Mouse (Mus musculus) midbrain, embryonic 11.5 days (tissue): ENCODE results near the gene Elavl4. TPM values are rescaled to one million over a fixed set of nuclear protein-coding genes. Genes with fewer than 3 reads are reported as not detected.
A peak's percentile ranks its signal among the peaks of the same experiment; 100 is the strongest.

Experiments
- ATAC-seq: fragments of 200-750 bp; cut with Nextera tagmentation; 2 replicates; pipeline ENCODE4 v1.8.0; 2017; ENCODE audit warnings: moderate TSS enrichment, moderate library complexity; ENCODE audit not compliant: low FRiP score
- DNase-seq: peaks from one replicate; pipeline ENCODE4 v3.0.0; 2015; ENCODE audit warnings: low spot score; ENCODE audit errors: missing footprints
- H3K27ac ChIP-seq: fragments of 300-500 bp; sonication (generic); 2 replicates; pipeline ENCODE4 v1.5.1; 2014; ENCODE audit warnings: low read depth, low read length
- H3K27me3 ChIP-seq: fragments of 300-500 bp; sonication (generic); 2 replicates; pipeline ENCODE4 v1.6.1; 2014; ENCODE audit warnings: mild to moderate bottlenecking, low read length, moderate library complexity, mixed read lengths; ENCODE audit not compliant: control insufficient read depth, insufficient read depth
- H3K36me3 ChIP-seq: fragments of 300-500 bp; sonication (generic); 2 replicates; pipeline ENCODE4 v1.6.1; 2014; ENCODE audit warnings: mild to moderate bottlenecking, low read length, moderate library complexity, mixed read lengths; ENCODE audit not compliant: control insufficient read depth, insufficient read depth
- H3K4me1 ChIP-seq: fragments of 300-500 bp; sonication (generic); 2 replicates; pipeline ENCODE4 v1.6.1; 2014; ENCODE audit warnings: low read length; ENCODE audit not compliant: control insufficient read depth, insufficient read depth
- H3K4me2 ChIP-seq: fragments of 300-500 bp; sonication (generic); 2 replicates; pipeline ENCODE4 v1.6.1; 2014; ENCODE audit warnings: mild to moderate bottlenecking, moderate library complexity
- H3K4me3 ChIP-seq: fragments of 300-500 bp; sonication (generic); 2 replicates; pipeline ENCODE4 v1.5.1; 2014; ENCODE audit warnings: low read depth, low read length
- H3K9ac ChIP-seq: fragments of 300-500 bp; sonication (generic); 2 replicates; pipeline ENCODE4 v1.6.1; 2014; ENCODE audit warnings: low read length
- H3K9me3 ChIP-seq: fragments of 300-500 bp; sonication (generic); 2 replicates; pipeline ENCODE4 v1.6.1; 2016; ENCODE audit warnings: low read length; ENCODE audit not compliant: control insufficient read depth
- WGBS: fragments of 180-500 bp; shearing (Covaris S2); extraction: QIAGEN DNeasy Blood & Tissue Kit; methylation state at CpG from one replicate; pipeline ENCODE4 v1.1.7; 2014; 5-methylcytosine and 5-hydroxymethylcytosine counted together
- polyA plus RNA-seq: library from polyadenylated mRNA; unstranded; fragments of >200 nt; fragmentation: Nextera tagmentation; extraction: Ambion mirVana; gene quantifications from 2 replicates; pipeline ENCODE4 v1.2.1, GENCODE M21; 2014

Gene Elavl4
- polyA plus RNA-seq, 1 experiment from 2014 or later = 240 TPM

DNA sequence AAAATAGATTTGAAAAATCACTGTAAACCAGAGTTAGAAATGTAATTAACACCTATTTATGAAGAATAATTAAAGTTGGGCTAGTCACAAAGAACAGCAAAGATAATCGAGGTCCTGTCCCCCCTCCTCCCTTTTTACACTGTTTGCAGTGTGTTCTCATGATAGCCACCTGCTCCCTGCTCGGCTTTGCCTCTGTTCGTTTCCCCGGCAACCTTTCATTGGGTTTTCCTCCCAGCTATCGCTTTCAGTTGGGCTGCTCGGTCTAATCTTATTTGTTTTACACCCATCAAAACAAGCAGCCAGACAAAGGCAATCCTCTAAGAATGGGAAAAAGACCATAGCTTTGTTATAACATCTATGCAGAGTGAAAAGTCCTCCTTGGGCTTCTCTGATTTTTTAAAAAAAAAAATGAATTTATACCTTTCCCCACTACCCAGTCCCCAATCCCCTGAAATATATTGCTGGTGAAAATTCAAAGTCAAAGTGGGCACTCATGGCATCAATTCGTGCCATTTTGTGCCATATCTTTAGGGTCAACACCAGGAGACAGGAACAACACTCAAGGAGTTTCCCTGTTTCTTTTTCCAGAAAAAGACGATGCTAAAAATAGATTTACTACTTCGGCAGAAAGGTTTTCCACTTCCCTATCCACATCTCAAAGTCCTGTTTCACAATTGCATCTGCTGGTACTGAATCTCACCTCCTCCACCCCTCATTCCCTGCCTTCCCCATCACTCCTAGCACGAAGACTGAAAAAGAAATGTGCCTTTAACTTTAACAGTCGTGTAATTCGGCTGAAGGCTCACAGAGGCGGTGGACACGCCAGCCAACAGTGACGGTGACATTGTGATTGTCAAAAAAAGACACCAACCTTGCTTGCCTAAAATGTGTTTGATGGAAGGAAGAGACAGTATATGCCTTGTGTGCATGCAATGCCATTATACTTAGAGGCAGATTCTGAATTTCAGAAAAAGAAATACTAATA is 66.1 kb downstream of the Elavl4 start:
- peaks cover 26% of the 10 kb centered on the region for H3K4me1 ChIP-seq
- peak; percentile 91 for DNase-seq
- H3K36me3 ChIP-seq = no peaks in the 10 kb centered on the region
- peak overlapping the region; percentile 89 for H3K27ac ChIP-seq
- peak overlapping the region; percentile 48 for H3K4me2 ChIP-seq
- H3K9me3 ChIP-seq = no peaks in the 10 kb centered on the region
- WGBS = 10% methylated on average over 15 of the region's 15 CpGs
- peaks cover 11% of the 10 kb centered on the region for H3K27me3 ChIP-seq
- ATAC-seq = peak; percentile 90
- peak overlapping the region; percentile 43 for H3K4me3 ChIP-seq
- H3K9ac ChIP-seq = peak overlapping the region; percentile 73

DNA sequence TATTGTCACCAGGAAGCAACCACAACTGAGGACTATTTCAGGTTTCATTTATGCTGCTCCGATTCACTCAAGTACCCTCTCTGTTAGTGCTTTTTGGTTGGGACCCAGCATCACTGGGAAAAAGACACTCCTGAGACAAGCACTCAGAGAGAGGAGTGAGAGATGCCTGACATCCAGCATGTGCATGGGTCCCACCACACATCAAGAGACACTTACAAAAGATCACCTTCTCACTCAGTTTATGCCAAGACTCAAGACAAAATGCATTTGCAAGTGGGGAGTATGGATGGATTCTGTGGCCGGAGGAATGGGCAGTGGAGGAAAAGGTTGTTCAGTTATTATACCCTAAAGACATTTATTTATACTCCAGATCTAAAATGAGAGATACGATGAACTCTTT is 67.3 kb downstream of the Elavl4 start:
- Histone ChIP-seq H3K9me3 (no peaks in the 10 kb centered on the region), H3K27ac (peak overlapping the region; percentile 89), H3K27me3 (peaks cover 13% of the 10 kb centered on the region), H3K4me3 (peak overlapping the region; percentile 43), H3K4me2 (peak overlapping the region; percentile 48), H3K9ac (peak overlapping the region; percentile 64), H3K4me1 (peaks cover 20% of the 10 kb centered on the region), H3K36me3 (no peaks in the 10 kb centered on the region)
- WGBS = 57% methylated on average over 3 of the region's 3 CpGs
- peak; percentile 88 for DNase-seq
- ATAC-seq = no peak

DNA sequence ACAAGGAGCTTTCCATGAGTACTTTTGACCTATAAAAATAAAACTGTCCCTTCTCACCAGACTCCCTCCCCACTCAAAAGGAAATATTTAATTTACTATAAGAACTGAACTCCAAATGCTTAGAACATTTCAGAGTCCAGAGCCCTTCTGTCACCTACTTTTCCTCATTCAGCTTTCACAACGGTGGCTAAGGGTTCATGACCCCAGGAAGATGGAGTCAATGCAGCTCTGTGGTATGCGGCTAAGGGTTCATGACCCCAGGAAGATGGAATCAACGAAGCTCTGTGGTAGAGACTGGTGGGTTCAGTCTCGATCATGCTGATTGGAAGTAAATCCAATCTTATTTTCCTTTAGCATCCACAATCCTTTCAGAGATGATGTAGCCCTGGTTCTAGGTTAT is 81.7 kb downstream of the Elavl4 start:
- WGBS = 34% methylated on average over 4 of the region's 4 CpGs
- ATAC-seq = no peak
- H3K27ac ChIP-seq = no peak overlapping the region

DNA sequence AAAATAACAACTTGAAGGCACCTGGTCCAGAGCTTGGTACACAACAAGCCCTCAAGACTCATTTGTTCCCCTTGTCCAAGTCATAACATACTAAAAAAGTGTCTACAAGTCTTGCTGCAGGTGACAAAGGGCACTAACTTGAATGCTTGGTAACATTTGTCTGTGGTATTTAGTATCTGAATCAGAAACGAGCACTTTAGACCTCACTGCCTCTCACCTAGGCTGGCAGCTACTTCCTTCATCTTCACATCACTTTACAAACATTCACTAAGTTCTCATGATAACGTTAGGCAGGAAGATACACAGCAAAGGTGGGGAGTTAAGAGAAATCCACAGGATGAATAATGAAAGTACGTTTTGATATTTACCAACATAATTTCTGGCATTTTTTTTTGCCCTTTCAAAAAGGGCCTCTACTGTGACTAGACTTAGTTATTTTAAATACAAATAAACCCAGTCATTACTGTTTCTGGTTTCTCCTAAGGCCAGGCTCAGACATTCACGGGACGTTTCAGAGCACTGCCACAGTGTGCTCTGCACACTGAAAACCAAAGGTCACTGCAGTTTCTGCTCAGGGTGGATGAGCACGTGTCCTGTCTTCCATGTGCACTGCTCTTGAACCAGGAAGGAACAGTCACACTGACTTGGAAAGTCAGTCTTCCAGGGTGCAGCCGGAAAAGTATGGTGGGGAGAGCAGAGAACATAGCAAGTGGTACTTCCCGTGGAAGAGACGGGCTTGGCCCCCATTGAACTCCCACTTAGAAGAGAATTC is 84.7 kb downstream of the Elavl4 start:
- ATAC-seq = no peak
- WGBS = 80% methylated on average over 9 of the region's 9 CpGs

More for the DNA sequence above, 81.7 kb downstream of the Elavl4 start:
- DNase-seq = peak; percentile 49
- Histone ChIP-seq H3K27me3 (no peaks in the 10 kb centered on the region), H3K9ac (no peak overlapping the region), H3K4me3 (no peak overlapping the region), H3K4me2 (no peak overlapping the region), H3K4me1 (no peaks in the 10 kb centered on the region), H3K9me3 (no peaks in the 10 kb centered on the region), H3K36me3 (no peaks in the 10 kb centered on the region)

DNA sequence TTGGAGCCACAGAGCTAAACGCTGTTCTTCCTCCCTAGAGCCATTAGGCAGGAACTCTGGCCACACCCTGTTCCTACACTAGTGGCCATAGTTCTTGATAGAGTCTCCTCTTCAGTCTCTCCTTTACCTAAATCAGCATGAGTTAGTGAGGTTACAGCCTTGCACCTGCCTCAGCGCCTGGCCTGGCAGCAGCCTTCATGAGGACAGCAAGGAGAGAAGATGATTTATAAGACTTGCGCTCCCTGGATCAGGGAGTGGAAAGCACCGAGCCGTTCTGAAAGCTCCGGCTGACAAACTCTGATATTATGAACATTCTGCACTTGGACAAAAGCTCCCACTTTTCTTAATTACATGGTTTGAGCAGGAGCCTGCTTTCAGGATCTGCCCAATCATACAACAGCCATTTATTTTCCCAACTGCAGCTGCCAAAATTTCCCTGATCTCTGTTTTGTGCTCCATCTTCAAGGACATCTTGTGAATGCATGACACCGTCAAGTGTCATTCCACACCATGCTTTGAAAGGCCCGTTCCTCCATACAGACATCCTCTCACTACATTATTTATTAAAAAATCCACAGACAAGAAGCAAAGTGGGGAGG is 87.3 kb downstream of the Elavl4 start:
- H3K27me3 ChIP-seq = no peaks in the 10 kb centered on the region
- DNase-seq (no peak), ATAC-seq (no peak)
- no peak overlapping the region for H3K4me3 ChIP-seq
- H3K9ac ChIP-seq = no peak overlapping the region
- no peak overlapping the region for H3K4me2 ChIP-seq
- H3K4me1 ChIP-seq = no peaks in the 10 kb centered on the region; the same call in 1 of the 2 replicates
- H3K36me3 ChIP-seq = no peaks in the 10 kb centered on the region
- no peak overlapping the region for H3K27ac ChIP-seq
- no peaks in the 10 kb centered on the region for H3K9me3 ChIP-seq
- 80% methylated on average over 8 of the region's 8 CpGs for WGBS

More for the DNA sequence above, 84.7 kb downstream of the Elavl4 start:
- H3K4me1 ChIP-seq = no peaks in the 10 kb centered on the region
- no peaks in the 10 kb centered on the region for H3K9me3 ChIP-seq
- peak; percentile 65 for DNase-seq
- no peak overlapping the region for H3K27ac ChIP-seq
- H3K4me3 ChIP-seq = no peak overlapping the region
- no peak overlapping the region for H3K4me2 ChIP-seq
- no peak overlapping the region for H3K9ac ChIP-seq
- no peaks in the 10 kb centered on the region for H3K27me3 ChIP-seq
- H3K36me3 ChIP-seq = no peaks in the 10 kb centered on the region

DNA sequence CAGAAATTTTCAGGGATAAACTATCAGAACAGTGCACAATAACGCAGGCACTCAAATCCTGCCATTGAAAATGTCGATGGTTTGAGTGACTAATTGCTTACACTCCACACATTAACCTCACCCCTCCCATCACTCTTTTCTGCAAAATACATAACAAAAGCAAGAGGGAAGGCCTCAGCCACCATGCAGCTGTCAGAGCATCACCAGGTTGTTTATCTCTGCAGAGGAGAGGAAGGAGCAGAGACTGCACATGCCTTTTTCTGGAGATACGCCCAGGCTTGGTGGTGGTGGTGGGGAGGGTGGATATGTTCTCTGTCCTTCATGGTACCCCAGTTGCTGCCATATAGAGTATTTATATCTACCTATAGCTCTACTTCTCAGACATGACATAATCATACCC is 94.3 kb downstream of the Elavl4 start:
- H3K4me2 ChIP-seq = no peak overlapping the region
- H3K36me3 ChIP-seq = no peaks in the 10 kb centered on the region
- ATAC-seq (no peak), DNase-seq (no peak)
- H3K27ac ChIP-seq = no peak overlapping the region
- H3K4me1 ChIP-seq = no peaks in the 10 kb centered on the region; the same call in 1 of the 2 replicates
- H3K9ac ChIP-seq = no peak overlapping the region
- WGBS = 86% methylated on average over 3 of the region's 3 CpGs
- no peak overlapping the region for H3K4me3 ChIP-seq
- no peaks in the 10 kb centered on the region for H3K9me3 ChIP-seq
- no peaks in the 10 kb centered on the region for H3K27me3 ChIP-seq

DNA sequence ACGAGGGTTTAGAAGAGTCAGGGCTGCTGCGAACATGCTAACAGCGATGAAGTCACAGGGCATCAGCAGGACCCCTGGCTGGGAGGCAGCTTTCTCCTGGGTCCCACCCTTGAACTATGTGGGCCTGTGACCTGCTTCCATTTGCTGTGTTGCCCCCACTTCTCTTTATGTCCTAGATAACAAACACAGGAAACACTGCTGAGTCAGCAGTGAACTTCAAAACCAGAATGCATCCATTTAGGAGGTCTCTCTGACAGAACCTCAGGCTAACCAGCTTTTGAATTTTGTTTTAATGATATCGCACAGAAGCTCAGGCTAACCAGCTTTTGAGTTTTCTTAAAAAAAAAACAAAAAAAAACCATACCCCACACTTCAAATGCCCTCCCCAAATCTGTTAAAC is 96.1 kb downstream of the Elavl4 start:
- H3K9ac ChIP-seq = no peak overlapping the region
- DNase-seq (peak; percentile 68), ATAC-seq (no peak)
- no peaks in the 10 kb centered on the region for H3K4me1 ChIP-seq
- no peak overlapping the region for H3K27ac ChIP-seq
- no peaks in the 10 kb centered on the region for H3K27me3 ChIP-seq
- H3K4me2 ChIP-seq = no peak overlapping the region
- no peak overlapping the region for H3K4me3 ChIP-seq
- no peaks in the 10 kb centered on the region for H3K36me3 ChIP-seq
- 89% methylated on average over 4 of the region's 4 CpGs for WGBS
- H3K9me3 ChIP-seq = no peaks in the 10 kb centered on the region

DNA sequence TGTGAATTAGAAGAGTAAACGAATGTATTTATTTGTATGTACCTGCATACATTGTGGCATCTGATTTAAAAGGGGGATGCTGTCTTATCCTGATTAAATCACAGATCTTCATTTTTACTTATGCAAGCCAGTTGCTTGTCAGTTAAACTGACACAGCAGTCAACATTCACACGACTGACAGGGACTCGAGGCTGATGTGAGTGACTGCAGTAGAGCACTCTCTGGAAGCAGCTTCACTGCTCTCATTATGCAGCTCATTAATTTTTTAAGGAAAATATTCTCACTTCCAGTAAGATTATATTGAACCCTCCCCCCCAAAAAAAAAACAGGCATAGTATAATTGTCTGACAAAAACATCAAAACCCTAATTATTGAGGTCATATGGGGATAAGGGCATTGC is 101.7 kb downstream of the Elavl4 start:
- ATAC-seq = no peak
- H3K9ac ChIP-seq = no peak overlapping the region
- H3K9me3 ChIP-seq = no peaks in the 10 kb centered on the region
- no peak overlapping the region for H3K4me2 ChIP-seq
- WGBS = 82% methylated on average over 3 of the region's 3 CpGs
- H3K4me3 ChIP-seq = no peak overlapping the region
- H3K4me1 ChIP-seq = no peaks in the 10 kb centered on the region
- H3K27me3 ChIP-seq = no peaks in the 10 kb centered on the region
- H3K27ac ChIP-seq = no peak overlapping the region
- H3K36me3 ChIP-seq = peaks cover 5% of the 10 kb centered on the region; the same call in 1 of the 2 replicates
- DNase-seq = no peak
